Mouse (Mus musculus) hindbrain, embryonic 13.5 days (tissue): ENCODE data around the gene Psat1. TPM values are rescaled to one million over a fixed set of nuclear protein-coding genes. Genes with fewer than 3 reads are reported as not detected.

ENCODE experiments used
- ATAC-seq: fragments of 200-750 bp; cut with Nextera tagmentation; 2 replicates; pipeline ENCODE4 v1.8.0; 2017; ENCODE audit warnings: moderate TSS enrichment; ENCODE audit not compliant: low FRiP score
- H3K27ac ChIP-seq: fragments of 300-500 bp; sonication (generic); 2 replicates; pipeline ENCODE4 v1.5.1; 2015; ENCODE audit warnings: inconsistent platforms, mild to moderate bottlenecking, moderate library complexity
- H3K27me3 ChIP-seq: fragments of 300-500 bp; sonication (generic); 2 replicates; pipeline ENCODE4 v1.6.1; 2015; ENCODE audit warnings: mild to moderate bottlenecking, inconsistent platforms
- H3K36me3 ChIP-seq: fragments of 300-500 bp; sonication (generic); 2 replicates; pipeline ENCODE4 v1.6.1; 2015; ENCODE audit warnings: mild to moderate bottlenecking, inconsistent platforms
- H3K4me1 ChIP-seq: fragments of 300-500 bp; sonication (generic); replicated peaks from 2 replicates; pipeline ENCODE4 v1.6.1; 2015; ENCODE audit warnings: inconsistent platforms
- H3K4me2 ChIP-seq: fragments of 300-500 bp; sonication (generic); 2 replicates; pipeline ENCODE4 v1.6.1; 2015; ENCODE audit warnings: inconsistent platforms, mild to moderate bottlenecking, moderate library complexity
- H3K4me3 ChIP-seq: fragments of 300-500 bp; sonication (generic); 2 replicates; pipeline ENCODE4 v1.5.1; 2015; ENCODE audit warnings: mild to moderate bottlenecking, inconsistent platforms
- H3K9ac ChIP-seq: fragments of 300-500 bp; sonication (generic); 2 replicates; pipeline ENCODE4 v1.6.1; 2015; ENCODE audit warnings: mild to moderate bottlenecking, inconsistent platforms
- H3K9me3 ChIP-seq: fragments of 300-500 bp; sonication (generic); 2 replicates; pipeline ENCODE4 v1.6.1; 2016; ENCODE audit warnings: inconsistent platforms
- WGBS: fragments of 180-500 bp; shearing (Covaris S2); methylation state at CpG from one replicate; pipeline ENCODE4 v1.1.7; 2015; 5-methylcytosine and 5-hydroxymethylcytosine counted together
- polyA plus RNA-seq: library from polyadenylated mRNA; unstranded; fragments of >200 nt; fragmentation: Nextera tagmentation; extraction: Ambion mirVana; gene quantifications from 2 replicates; pipeline ENCODE4 v1.2.1, GENCODE M21; 2015

Psat1 gene
- polyA plus RNA-seq, 1 experiment from 2014 or later, result 116 TPM

DNA sequence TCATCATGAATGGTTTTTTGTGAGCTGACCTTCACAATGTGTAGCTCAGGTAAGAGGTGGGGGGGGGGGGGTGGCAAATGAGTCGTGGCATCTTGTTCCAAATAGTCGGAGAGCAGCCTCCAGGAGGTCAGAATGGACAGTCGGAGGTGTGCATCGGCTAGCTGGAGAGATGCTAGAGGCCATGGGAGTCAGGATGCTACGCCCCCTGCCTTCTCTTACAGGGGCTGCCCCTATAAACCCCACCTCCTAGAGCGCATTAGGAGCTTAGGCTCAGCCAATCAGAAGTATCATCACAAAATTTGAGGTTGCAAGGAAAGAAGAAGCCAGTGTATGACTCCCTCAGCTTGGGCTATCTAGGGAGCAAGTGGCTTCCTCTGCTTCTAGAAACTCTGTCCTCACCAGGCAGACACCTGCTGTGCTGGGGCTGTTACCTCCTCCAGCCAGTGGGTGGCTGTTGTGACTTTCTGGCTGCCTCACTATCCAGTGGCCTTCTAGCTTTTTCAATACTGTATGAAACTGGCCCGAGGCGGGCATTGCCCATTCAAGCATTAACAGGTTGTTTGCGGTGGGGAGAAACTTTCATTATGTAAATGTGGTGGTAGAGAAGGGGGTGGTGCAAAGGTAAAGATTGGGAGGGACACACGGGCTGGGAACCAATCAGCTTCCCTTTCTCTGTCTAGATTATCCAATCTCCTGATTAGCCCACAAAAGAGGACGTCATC lies 64.3 kb downstream of the Psat1 start:
- H3K9me3 ChIP-seq, result no peaks in the 10 kb centered on the region
- H3K4me1 ChIP-seq, result no peaks in the 10 kb centered on the region
- no peak overlapping the region for H3K4me2 ChIP-seq
- H3K27ac ChIP-seq, result no peak overlapping the region
- H3K27me3 ChIP-seq, result no peaks in the 10 kb centered on the region
- H3K4me3 ChIP-seq, result no peak overlapping the region
- no peaks in the 10 kb centered on the region for H3K36me3 ChIP-seq
- WGBS, result 79% methylated on average over 11 of the region's 11 CpGs
- no peak for ATAC-seq
- H3K9ac ChIP-seq, result no peak overlapping the region

DNA sequence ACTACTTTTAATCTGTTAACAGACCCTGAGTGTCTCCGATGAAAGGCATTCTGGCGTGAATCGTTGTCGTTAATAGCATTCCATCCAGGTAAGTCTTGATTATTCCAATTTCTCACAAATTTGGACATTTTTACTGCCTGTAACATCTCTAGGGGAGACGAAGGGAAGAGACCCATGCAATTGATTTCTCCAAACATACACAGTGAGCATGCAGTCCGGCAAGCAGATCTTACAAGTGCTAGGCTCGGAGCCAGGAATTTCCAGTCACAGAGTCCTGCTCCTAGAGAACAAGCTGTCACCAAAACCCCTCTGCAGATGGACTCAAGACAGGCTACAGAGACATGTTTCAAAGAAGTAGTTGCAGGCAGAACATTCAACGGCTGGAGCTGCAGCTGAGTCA lies 66.4 kb downstream of the Psat1 start:
- H3K36me3 ChIP-seq, result no peaks in the 10 kb centered on the region
- no peak overlapping the region for H3K4me2 ChIP-seq
- H3K27me3 ChIP-seq, result no peaks in the 10 kb centered on the region
- no peak overlapping the region for H3K4me3 ChIP-seq
- no peaks in the 10 kb centered on the region for H3K9me3 ChIP-seq
- H3K4me1 ChIP-seq, result no peaks in the 10 kb centered on the region
- no peak overlapping the region for H3K27ac ChIP-seq
- WGBS, result 78% methylated on average over 8 of the region's 8 CpGs
- ATAC-seq, result no peak
- no peak overlapping the region for H3K9ac ChIP-seq

DNA sequence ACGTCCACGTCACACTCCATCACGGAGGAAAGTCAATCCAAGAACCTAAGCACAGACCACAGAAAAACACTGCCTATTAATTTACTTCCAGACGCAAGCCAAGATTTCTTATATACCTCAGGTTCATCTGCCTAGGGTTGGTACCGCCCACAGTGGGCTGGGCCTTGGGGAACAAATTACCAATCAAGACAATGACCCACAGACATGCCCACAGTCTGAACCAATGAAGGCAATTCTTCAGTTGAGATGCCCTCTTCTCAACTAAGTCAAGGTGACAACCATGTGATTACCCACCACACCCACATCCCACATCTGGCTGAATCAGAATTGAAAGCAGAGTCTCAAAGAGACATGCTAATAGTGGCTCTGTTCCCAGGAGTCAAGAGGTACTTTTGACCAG lies 67.9 kb downstream of the Psat1 start:
- H3K27me3 ChIP-seq, result no peaks in the 10 kb centered on the region
- WGBS, result 92% methylated on average over 5 of the region's 5 CpGs
- ATAC-seq, result no peak

DNA sequence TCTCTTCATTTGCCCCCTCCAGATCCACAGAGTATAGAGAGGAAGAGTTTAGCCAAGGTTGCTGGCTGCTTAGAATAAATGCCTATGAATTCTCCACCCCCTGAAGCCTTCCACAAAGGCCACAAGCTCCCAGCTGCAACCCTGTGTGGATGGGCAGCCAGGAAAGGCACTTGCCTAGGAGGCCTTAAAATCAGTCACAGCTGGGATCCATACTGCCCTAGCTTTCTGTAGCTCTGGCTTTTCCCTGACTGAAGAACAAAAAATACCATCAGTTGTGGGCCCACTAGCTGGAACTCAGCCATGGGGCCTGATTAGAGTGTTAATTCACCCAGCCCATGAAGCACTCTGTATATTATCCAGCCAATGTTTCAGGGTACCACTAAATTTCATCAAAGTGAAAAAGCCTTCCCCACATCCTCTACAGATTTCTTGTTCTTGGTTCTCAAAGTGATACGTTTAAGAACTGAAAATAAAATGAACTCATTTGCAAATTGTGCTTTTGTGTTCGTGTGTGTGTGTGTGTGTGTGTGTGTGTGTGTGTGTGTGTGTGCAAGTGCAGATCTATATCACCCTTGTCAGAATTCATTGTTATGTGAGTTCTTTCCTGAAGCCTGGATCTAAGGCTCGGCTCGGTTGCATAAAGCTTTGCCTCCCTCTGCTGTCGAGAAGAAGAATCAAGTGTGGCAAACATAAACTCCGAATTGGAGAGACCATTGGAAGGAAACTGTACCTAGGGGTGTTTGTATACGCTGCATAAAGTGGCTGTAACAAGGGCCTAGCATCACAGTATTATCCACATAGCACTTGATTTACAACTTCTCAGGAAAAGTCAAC lies 78.1 kb downstream of the Psat1 start:
- H3K9ac ChIP-seq, result no peak overlapping the region
- H3K27me3 ChIP-seq, result peaks cover 6% of the 10 kb centered on the region; the same call in 1 of the 2 replicates
- 20% methylated on average over 7 of the region's 7 CpGs for WGBS
- ATAC-seq, result peak; percentile 46
- H3K4me2 ChIP-seq, result no peak overlapping the region
- H3K4me3 ChIP-seq, result no peak overlapping the region
- H3K36me3 ChIP-seq, result no peaks in the 10 kb centered on the region
- H3K4me1 ChIP-seq, result peaks cover 28% of the 10 kb centered on the region
- H3K27ac ChIP-seq, result 0 out of 2 replicates have a peak overlapping the region, but pooled peaks have one; percentile 50
- H3K9me3 ChIP-seq, result no peaks in the 10 kb centered on the region

More for the DNA sequence above, 67.9 kb downstream of the Psat1 start:
- H3K36me3 ChIP-seq, result no peaks in the 10 kb centered on the region
- H3K9me3 ChIP-seq, result no peaks in the 10 kb centered on the region
- no peak overlapping the region for H3K4me3 ChIP-seq
- H3K9ac ChIP-seq, result no peak overlapping the region
- H3K4me1 ChIP-seq, result no peaks in the 10 kb centered on the region
- no peak overlapping the region for H3K27ac ChIP-seq
- no peak overlapping the region for H3K4me2 ChIP-seq

DNA sequence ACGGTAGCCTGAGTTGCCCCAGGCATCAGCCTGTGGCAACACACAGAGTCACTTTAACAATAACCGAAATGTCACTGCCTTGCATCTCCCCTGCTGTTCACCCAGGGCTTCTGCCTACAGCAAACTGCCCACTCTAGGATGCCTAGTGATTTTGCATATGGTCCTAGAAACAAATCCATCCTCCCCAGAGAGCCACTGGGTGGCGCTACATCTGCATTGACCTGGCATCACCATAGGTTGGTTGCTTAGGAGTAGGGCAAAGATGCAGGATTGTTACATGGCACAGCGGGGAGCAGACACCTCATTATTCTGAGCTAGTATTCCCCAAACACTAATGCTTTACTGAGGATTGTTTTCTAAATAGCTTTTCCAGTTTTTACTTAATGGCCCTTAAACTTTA lies 80.3 kb downstream of the Psat1 start:
- H3K9ac ChIP-seq, result no peak overlapping the region
- no peaks in the 10 kb centered on the region for H3K36me3 ChIP-seq
- H3K9me3 ChIP-seq, result no peaks in the 10 kb centered on the region
- 41% methylated on average over 4 of the region's 4 CpGs for WGBS
- peaks cover 28% of the 10 kb centered on the region for H3K4me1 ChIP-seq
- peaks cover 9% of the 10 kb centered on the region; the same call in 1 of the 2 replicates for H3K27me3 ChIP-seq
- ATAC-seq, result no peak
- H3K4me2 ChIP-seq, result no peak overlapping the region
- H3K27ac ChIP-seq, result no peak overlapping the region
- H3K4me3 ChIP-seq, result no peak overlapping the region

DNA sequence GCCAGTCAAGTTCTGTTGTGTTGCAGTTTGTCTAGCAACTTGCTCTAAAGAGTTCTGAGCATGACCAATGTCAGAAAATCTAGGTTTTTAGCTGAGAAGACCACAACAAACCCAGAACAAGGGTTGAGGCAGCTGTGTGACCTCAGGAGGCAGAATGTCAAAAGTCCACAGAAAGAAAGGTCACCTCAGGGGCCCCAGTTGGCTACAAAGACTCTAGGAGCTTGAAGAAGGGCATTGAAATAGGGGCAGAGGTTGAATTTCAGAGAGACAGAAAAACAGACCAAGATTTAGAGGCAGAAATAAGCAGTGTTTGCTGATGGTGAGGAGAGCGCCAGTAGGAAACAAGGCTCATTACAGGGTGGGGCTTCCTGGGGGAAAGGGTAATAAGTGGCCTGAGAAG lies 81.0 kb downstream of the Psat1 start:
- Histone ChIP-seq H3K9ac (no peak overlapping the region), H3K27ac (no peak overlapping the region), H3K27me3 (peaks cover 13% of the 10 kb centered on the region), H3K9me3 (no peaks in the 10 kb centered on the region), H3K4me1 (peaks cover 28% of the 10 kb centered on the region), H3K36me3 (no peaks in the 10 kb centered on the region), H3K4me3 (no peak overlapping the region), H3K4me2 (no peak overlapping the region)
- no peak for ATAC-seq
- WGBS, result 30% methylated on average over 1 of the region's 1 CpGs

DNA sequence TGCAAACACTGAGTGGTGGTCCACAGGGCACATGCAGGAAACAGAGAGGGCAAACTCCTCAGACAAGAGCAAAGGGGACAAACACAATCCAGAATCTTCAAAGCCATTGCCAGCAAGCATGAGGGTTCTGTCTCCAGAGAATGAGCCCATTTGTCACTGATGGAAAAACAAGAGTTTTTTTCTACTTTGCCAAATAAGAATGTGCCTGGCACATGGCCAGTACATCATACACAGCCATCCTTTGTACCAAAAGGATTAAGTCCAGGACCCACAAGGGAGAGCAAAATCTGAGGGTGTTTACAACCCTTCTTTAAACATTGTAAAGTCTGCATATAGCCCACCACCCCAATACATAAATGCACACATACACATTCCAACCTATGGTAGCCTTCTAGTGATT lies 81.7 kb downstream of the Psat1 start:
- H3K9me3 ChIP-seq, result no peaks in the 10 kb centered on the region
- H3K27ac ChIP-seq, result 0 out of 2 replicates have a peak overlapping the region, but pooled peaks have one; percentile 35
- H3K4me3 ChIP-seq, result no peak overlapping the region
- no peak overlapping the region for H3K9ac ChIP-seq
- ATAC-seq, result no peak
- H3K27me3 ChIP-seq, result peaks cover 11% of the 10 kb centered on the region
- H3K4me1 ChIP-seq, result peaks cover 28% of the 10 kb centered on the region
- no peak overlapping the region for H3K4me2 ChIP-seq
- no peaks in the 10 kb centered on the region for H3K36me3 ChIP-seq

DNA sequence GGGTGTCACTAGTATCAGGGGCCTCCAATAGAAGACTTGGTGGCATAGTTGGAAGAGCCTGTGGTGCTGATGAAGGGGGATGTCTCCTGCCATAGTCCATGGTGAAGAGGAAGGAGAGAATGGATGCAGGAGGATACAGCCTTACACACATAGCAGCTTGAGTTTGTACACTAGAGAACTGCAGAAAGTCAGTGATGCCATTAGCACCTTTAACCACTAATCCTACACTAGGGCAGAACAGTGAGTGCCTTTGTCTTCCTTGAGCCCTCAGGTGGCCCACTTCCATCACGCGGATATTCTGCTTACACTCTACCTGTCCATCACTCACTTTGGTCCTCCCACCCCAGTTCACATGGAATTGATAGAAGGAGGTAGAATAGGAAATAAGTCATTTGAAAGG lies 83.0 kb downstream of the Psat1 start:
- Histone ChIP-seq H3K4me1 (peaks cover 28% of the 10 kb centered on the region), H3K27me3 (peaks cover 8% of the 10 kb centered on the region), H3K4me2 (no peak overlapping the region), H3K9ac (no peak overlapping the region), H3K27ac (no peak overlapping the region), H3K9me3 (no peaks in the 10 kb centered on the region), H3K36me3 (no peaks in the 10 kb centered on the region), H3K4me3 (no peak overlapping the region)
- WGBS, result 90% methylated on average over 2 of the region's 2 CpGs
- no peak for ATAC-seq

DNA sequence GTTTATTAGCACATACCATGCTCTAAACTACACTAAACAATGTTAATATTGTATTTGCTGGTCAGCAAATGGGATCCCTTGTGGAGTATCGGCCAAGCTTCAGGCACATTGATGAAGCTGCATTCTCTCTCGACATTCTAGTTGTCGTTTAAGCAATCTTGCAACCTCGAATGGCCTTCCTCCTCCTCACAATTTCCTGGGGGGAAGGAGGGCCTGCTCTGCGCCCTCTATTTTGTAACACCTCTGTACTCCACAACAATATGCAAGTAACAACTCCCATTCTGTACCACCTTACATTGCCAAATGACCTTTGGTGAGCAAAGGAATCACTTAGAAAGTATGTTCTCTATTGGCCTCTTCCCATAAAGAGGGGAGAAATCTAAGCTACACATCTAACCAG lies 91.8 kb downstream of the Psat1 start:
- Histone ChIP-seq H3K4me1 (0 out of 2 replicates have a peak, but pooled peaks cover 4% of the 10 kb centered on the region), H3K36me3 (no peaks in the 10 kb centered on the region), H3K27me3 (0 out of 2 replicates have a peak, but pooled peaks cover 5% of the 10 kb centered on the region), H3K9me3 (no peaks in the 10 kb centered on the region), H3K4me3 (no peak overlapping the region), H3K9ac (no peak overlapping the region), H3K4me2 (no peak overlapping the region), H3K27ac (no peak overlapping the region)
- 91% methylated on average over 5 of the region's 5 CpGs for WGBS
- no peak for ATAC-seq

Other genes with a start within 250 kb of the Psat1 start
- 38.7 and 41.4 TPM in 2 replicates for gene Cep78, start 37.7 kb upstream of the Psat1 start, polyA plus RNA-seq
- gene Gnaq, start 185.5 kb upstream of the Psat1 start, polyA plus RNA-seq, result 78.7 and 79.8 TPM in 2 replicates